Mouse (Mus musculus) cerebellum, adult 2 months (tissue): ENCODE data around the gene Efhc1.

Experiments
- CTCF ChIP-seq: fragments of 200-500 bp; IDR thresholded peaks from 2 replicates; pipeline ENCODE4 v1.5.1; 2011; ENCODE audit warnings: low read depth, mild to moderate bottlenecking, control low read depth, low read length, moderate library complexity, borderline replicate concordance; ENCODE audit not compliant: insufficient read depth
- POLR2A ChIP-seq: fragments of 200-500 bp; IDR thresholded peaks from 2 replicates; pipeline ENCODE4 v1.6.1; 2011; ENCODE audit warnings: low read length, control low read depth, borderline replicate concordance; ENCODE audit not compliant: insufficient read depth

DNA sequence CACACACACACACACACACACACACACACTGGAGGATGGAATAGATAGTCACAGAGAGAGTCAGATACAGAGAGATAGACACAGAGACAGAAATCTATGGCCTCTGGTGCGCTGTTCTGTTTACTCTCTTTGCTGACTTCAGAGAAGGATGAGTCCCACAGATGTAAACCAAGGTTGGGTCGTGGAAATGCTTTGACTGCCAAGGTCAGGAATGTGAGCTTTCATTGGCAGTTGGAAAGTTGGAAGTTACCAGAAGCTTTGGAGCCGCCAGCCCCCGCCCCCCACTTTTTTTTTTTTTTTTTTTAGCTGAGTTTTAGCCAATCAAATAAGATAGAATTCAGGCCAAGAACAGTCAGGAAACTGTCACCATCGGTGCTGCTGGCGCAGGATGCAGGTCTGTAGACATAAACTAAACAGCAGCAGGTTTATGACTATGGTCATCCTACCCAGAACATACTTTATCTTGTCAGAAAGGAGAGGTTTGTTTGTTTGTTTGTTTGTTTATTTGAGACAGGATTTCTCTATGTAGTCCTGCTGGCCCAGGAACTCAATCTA, 33.9 kb upstream of the Efhc1 start:
- TF ChIP-seq POLR2A, result no peak
- no peak for TF ChIP-seq CTCF
